Mouse (Mus musculus) myocyte (in vitro differentiated cells): Measurements from ENCODE around the gene Ufm1. TPM values are rescaled to one million over a fixed set of nuclear protein-coding genes. Genes with fewer than 3 reads are reported as not detected.

Experiments
- H3K27me3 ChIP-seq: one replicate; pipeline ENCODE4 v1.6.1; 2011; ENCODE audit not compliant: control insufficient read depth, insufficient read depth, insufficient read length
- H3K36me3 ChIP-seq: one replicate; pipeline ENCODE4 v1.6.1; 2011; ENCODE audit not compliant: control insufficient read depth, insufficient read depth
- H3K4me2 ChIP-seq: one replicate; pipeline ENCODE4 v1.6.1; 2011; ENCODE audit warnings: low read depth, control low read depth
- H3K4me3 ChIP-seq: one replicate; pipeline ENCODE4 v1.5.1; 2011; ENCODE audit warnings: mild to moderate bottlenecking, control low read depth, moderate library complexity
- H3K79me2 ChIP-seq: one replicate; pipeline ENCODE4 v1.6.1; 2011; ENCODE audit not compliant: control insufficient read depth, insufficient read depth
- H3ac ChIP-seq: one replicate; pipeline ENCODE4 v1.6.1; 2011; ENCODE audit not compliant: control insufficient read depth, insufficient read length
- CEBPB ChIP-seq: IDR thresholded peaks from 2 replicates; pipeline ENCODE4 v1.6.1; 2011; ENCODE audit warnings: mild to moderate bottlenecking, moderate library complexity; ENCODE audit not compliant: poor library complexity, insufficient read depth, severe bottlenecking
- E2F4 ChIP-seq: IDR thresholded peaks from one replicate; pipeline ENCODE4 v1.6.1; 2011; ENCODE audit warnings: mild to moderate bottlenecking, control low read depth, moderate library complexity; ENCODE audit not compliant: insufficient read depth
- MYOD1 ChIP-seq, 3 experiments: IDR thresholded peaks; one replicate each; pipeline ENCODE4 v1.6.1; 2011; ENCODE audit warnings: control low read depth in 2 of 3, low read depth in 2 of 3, mild to moderate bottlenecking in 2 of 3, moderate library complexity in 1 of 3; ENCODE audit not compliant: insufficient read length in 2 of 3, control insufficient read depth in 1 of 3
- MYOG ChIP-seq, 3 experiments: IDR thresholded peaks; one replicate each; pipeline ENCODE4 v1.6.1; 2011; ENCODE audit warnings: control low read depth in 2 of 3, low read depth in 2 of 3, mild to moderate bottlenecking in 2 of 3; ENCODE audit not compliant: insufficient read length in 2 of 3, control insufficient read depth in 1 of 3, insufficient read depth in 1 of 3
- POLR2A ChIP-seq: IDR thresholded peaks from one replicate; pipeline ENCODE4 v1.6.1; 2011; ENCODE audit warnings: low read depth, mild to moderate bottlenecking, control low read depth, moderate library complexity; ENCODE audit not compliant: insufficient read length
- REST ChIP-seq: IDR thresholded peaks from one replicate; pipeline ENCODE4 v1.6.1; 2011; ENCODE audit warnings: mild to moderate bottlenecking, control low read depth, moderate library complexity; ENCODE audit not compliant: insufficient read depth, insufficient read length
- SRF ChIP-seq: IDR thresholded peaks from one replicate; pipeline ENCODE4 v1.6.1; 2011; ENCODE audit warnings: low read depth; ENCODE audit not compliant: control insufficient read depth, insufficient read length
- TCF12 ChIP-seq: IDR thresholded peaks from one replicate; pipeline ENCODE4 v1.6.1; 2011; ENCODE audit warnings: mild to moderate bottlenecking, control low read depth; ENCODE audit not compliant: poor library complexity, insufficient read depth, severe bottlenecking
- TCF3 ChIP-seq: IDR thresholded peaks from one replicate; pipeline ENCODE4 v1.6.1; 2011; ENCODE audit warnings: low read depth, control low read depth; ENCODE audit not compliant: insufficient read length
- USF1 ChIP-seq: IDR thresholded peaks from one replicate; pipeline ENCODE4 v1.6.1; 2011; ENCODE audit warnings: low read depth, mild to moderate bottlenecking, control low read depth, moderate library complexity
- polyA plus RNA-seq: library from polyadenylated mRNA; unstranded; fragments of >200 nt; fragmentation: generic; extraction: Trizol; gene quantifications from one replicate; pipeline ENCODE4 v1.2.1, GENCODE M21; 2012; ENCODE audit warnings: missing spikeins

Ufm1 gene
- polyA plus RNA-seq, 1 experiment: 60.1 TPM

DNA sequence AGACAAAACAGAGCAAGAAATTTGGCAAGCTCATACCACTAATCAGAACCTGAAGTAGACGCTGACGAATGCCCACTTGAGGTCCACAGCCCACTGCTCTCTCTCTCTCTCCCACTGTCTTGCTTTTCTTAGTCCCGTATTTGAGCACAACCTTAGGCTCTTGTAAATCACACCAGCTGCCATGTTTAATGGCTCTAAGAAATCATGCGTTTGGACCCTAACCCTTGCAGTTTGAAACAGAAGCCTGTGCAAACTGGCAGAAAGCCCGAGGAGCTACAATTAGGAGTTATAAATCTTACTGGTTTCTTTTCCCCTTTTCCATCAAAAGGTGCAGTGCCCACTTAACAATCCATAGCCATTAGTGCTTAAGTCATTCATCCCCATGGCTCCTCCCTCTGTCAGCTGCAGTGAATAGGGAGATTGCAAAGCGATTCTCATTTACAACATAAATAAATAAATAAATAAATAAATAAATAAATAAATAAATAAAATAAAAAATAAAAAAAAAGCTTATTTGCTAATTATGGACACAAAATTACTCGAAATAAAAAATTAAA is 50.1 kb downstream of the Ufm1 start:
- no peak overlapping the region for H3K4me3 ChIP-seq
- TF ChIP-seq MYOG (IDR thresholded peaks at IDR 0.05; ENCODE audit: control insufficient read depth in 1 of 3, insufficient read depth in 1 of 3, insufficient read length in 2 of 3, low read depth in 2 of 3) (no peak), POLR2A (no peak), CEBPB (no peak), MYOD1 (IDR thresholded peaks at IDR 0.05; ENCODE audit: control insufficient read depth in 1 of 3, insufficient read length in 2 of 3, low read depth in 2 of 3) (no peak), SRF (no peak), USF1 (no peak), REST (no peak), TCF12 (no peak), TCF3 (no peak), E2F4 (no peak)
- H3K79me2 ChIP-seq: no peaks in the 10 kb centered on the region
- H3K4me2 ChIP-seq: no peak overlapping the region
- no peak overlapping the region for H3ac ChIP-seq
- H3K27me3 ChIP-seq: no peaks in the 10 kb centered on the region
- no peaks in the 10 kb centered on the region for H3K36me3 ChIP-seq

Other genes starting within 250 kb of the Ufm1 start
- 0.36 TPM for gene Frem2, start 206.5 kb downstream of the Ufm1 start, polyA plus RNA-seq
- gene Gm10985, start 18.7 kb downstream of the Ufm1 start, polyA plus RNA-seq: not detected